Mouse (Mus musculus) limb, embryonic 12.5 days (tissue): ENCODE data around the gene Mta2. TPM values are rescaled to one million over a fixed set of nuclear protein-coding genes. Genes with fewer than 3 reads are reported as not detected.
A peak's percentile ranks its signal among the peaks of the same experiment; 100 is the strongest.

Source experiments
- ATAC-seq: fragments of 200-750 bp; cut with Nextera tagmentation; 2 replicates; pipeline ENCODE4 v1.8.0; 2017; ENCODE audit warnings: low read depth, moderate TSS enrichment; ENCODE audit not compliant: insufficient number of reproducible peaks, insufficient read depth, low FRiP score, low TSS enrichment
- H3K27ac ChIP-seq: fragments of 300-500 bp; sonication (generic); 2 replicates; pipeline ENCODE4 v1.5.1; 2016; ENCODE audit warnings: mild to moderate bottlenecking, moderate library complexity
- H3K27me3 ChIP-seq: fragments of 300-500 bp; sonication (generic); 2 replicates; pipeline ENCODE4 v1.6.1; 2016; ENCODE audit warnings: mild to moderate bottlenecking, moderate library complexity
- H3K36me3 ChIP-seq: fragments of 300-500 bp; sonication (generic); 2 replicates; pipeline ENCODE4 v1.6.1; 2016; ENCODE audit warnings: mild to moderate bottlenecking, moderate library complexity
- H3K4me1 ChIP-seq: fragments of 300-500 bp; sonication (generic); replicated peaks from 2 replicates; pipeline ENCODE4 v1.6.1; 2016
- H3K4me2 ChIP-seq: fragments of 300-500 bp; sonication (generic); 2 replicates; pipeline ENCODE4 v1.6.1; 2016; ENCODE audit warnings: mild to moderate bottlenecking, moderate library complexity
- H3K4me3 ChIP-seq: fragments of 300-500 bp; sonication (generic); replicated peaks from 2 replicates; pipeline ENCODE4 v1.5.1; 2016; ENCODE audit warnings: mild to moderate bottlenecking
- H3K9ac ChIP-seq: fragments of 300-500 bp; sonication (generic); replicated peaks from 2 replicates; pipeline ENCODE4 v1.6.1; 2016; ENCODE audit warnings: mild to moderate bottlenecking, moderate library complexity
- H3K9me3 ChIP-seq: fragments of 300-500 bp; sonication (generic); 2 replicates; pipeline ENCODE4 v1.6.1; 2016; ENCODE audit warnings: mild to moderate bottlenecking, moderate library complexity
- WGBS: fragments of 180-500 bp; shearing (Covaris S2); methylation state at CpG from one replicate; pipeline ENCODE4 v1.1.7; 2016; 5-methylcytosine and 5-hydroxymethylcytosine counted together
- polyA plus RNA-seq: library from polyadenylated mRNA; unstranded; fragments of >200 nt; fragmentation: Nextera tagmentation; extraction: Ambion mirVana; gene quantifications from 2 replicates; pipeline ENCODE4 v1.2.1, GENCODE M21; 2016

The Mta2 gene
- polyA plus RNA-seq, 1 experiment from 2014 or later, result 231 TPM

DNA sequence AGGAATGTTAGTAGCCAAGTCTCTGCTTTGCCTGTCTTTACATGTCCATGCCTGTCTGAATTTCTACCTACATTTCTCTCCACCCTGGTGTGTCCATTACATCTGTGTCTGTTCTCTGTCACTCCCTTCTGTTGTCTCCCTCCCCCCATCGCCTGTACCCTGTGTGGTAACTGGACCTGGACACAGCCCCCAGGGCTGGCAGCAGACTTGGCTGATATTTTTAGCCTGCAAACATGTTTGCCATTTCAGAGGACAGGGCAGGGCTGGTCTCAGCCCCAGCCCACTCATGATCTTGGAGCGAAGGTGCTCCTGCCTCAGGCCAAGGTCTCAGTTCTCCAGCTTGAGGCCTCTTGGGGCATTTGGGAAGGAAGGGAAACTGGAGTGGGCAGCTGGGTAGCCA lies 46.1 kb downstream of the Mta2 start:
- peak overlapping the region; percentile 96; the same call in 1 of the 2 replicates for H3K27ac ChIP-seq
- 51% methylated on average over 2 of the region's 2 CpGs for WGBS
- H3K27me3 ChIP-seq, result no peaks in the 10 kb centered on the region
- H3K36me3 ChIP-seq, result no peaks in the 10 kb centered on the region
- ATAC-seq, result no peak
- no peak overlapping the region for H3K4me3 ChIP-seq
- H3K4me1 ChIP-seq, result peaks cover 61% of the 10 kb centered on the region
- H3K9me3 ChIP-seq, result no peaks in the 10 kb centered on the region
- no peak overlapping the region for H3K9ac ChIP-seq
- peak overlapping the region; percentile 79; the same call in 1 of the 2 replicates for H3K4me2 ChIP-seq

DNA sequence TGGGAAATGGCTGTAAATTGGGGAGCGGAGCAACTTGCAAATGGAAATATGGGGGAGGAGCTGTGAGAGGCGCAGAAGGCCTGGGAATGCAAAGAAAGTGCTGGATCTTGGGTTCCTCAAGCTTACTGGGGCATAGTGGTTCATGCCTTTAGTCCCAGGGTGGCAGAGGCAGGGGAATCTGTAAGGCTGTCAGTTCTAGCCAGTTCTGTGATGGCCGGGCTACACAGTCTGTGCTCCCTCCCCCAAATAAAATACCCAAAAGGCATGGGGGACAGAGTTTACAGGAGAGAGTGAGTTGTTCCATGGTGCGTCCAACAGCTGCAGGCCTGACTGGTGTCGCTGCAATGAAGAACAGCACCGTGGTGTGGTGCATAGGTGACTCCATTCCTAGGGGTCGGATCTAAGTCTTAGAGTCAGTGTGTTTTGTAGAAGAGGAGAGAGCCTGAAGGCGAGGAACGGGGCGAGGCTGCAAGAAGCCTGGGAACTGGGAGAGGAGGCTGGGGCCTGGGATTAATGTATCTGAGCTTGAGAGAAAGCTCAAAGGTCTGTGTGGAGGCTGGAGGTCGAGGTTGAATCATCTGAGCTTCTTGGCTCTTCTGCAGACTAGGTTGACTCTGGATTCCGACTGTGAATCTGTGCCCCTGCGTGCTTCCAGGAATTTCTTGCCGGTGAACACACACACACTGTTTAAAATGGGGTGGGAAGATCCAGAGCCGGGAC lies 46.8 kb downstream of the Mta2 start:
- no peaks in the 10 kb centered on the region for H3K27me3 ChIP-seq
- H3K36me3 ChIP-seq, result no peaks in the 10 kb centered on the region
- H3K4me1 ChIP-seq, result peaks cover 62% of the 10 kb centered on the region
- H3K4me3 ChIP-seq, result peak overlapping the region; percentile 81
- H3K9ac ChIP-seq, result peak overlapping the region; percentile 88
- peak overlapping the region; percentile 79 for H3K4me2 ChIP-seq
- no peak for ATAC-seq
- WGBS, result 7% methylated on average over 15 of the region's 15 CpGs
- no peaks in the 10 kb centered on the region for H3K9me3 ChIP-seq
- H3K27ac ChIP-seq, result peak overlapping the region; percentile 96

DNA sequence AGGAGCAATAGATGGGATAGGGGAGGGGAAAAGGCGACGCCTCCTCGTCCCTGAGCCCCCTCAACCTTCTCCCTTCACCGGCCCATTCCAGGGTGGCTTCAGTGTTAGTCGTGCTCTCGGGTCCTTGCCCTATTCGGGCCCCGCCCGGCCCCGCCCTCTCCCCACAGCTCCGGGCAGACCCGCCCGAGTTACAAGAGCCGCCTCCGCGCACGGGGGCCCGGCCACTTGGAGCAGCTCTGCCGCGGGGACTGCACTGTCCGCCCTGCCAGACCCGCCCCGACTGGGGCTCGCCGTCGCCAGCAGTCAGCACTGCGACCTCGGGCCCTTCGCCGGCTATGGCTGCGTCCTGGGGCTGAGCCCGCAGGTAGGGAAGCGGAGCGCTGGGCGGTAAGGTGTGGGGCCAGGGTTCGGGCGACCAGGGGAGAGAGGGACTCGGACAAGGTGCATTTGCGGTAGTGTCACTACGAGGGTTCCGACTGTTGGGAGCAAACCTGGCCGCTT lies 47.4 kb downstream of the Mta2 start, which contains the start of gene Ahnak:
Gene Ahnak (plus strand): TSS at position 219 of the 501 bp plus-strand sequence.
- Histone ChIP-seq H3K9ac (peak within 1 kb of the TSS; percentile 88), H3K4me3 (peak within 1 kb of the TSS; percentile 81), H3K36me3 (no peaks in the 10 kb centered on the region), H3K27ac (peak within 1 kb of the TSS; percentile 96), H3K9me3 (no peaks in the 10 kb centered on the region), H3K27me3 (no peaks in the 10 kb centered on the region), H3K4me2 (peak within 1 kb of the TSS; percentile 79), H3K4me1 (peaks cover 58% of the 10 kb centered on the region)
- ATAC-seq, result peak; percentile 48
- under 1% methylated on average over 41 of the region's 42 CpGs for WGBS

DNA sequence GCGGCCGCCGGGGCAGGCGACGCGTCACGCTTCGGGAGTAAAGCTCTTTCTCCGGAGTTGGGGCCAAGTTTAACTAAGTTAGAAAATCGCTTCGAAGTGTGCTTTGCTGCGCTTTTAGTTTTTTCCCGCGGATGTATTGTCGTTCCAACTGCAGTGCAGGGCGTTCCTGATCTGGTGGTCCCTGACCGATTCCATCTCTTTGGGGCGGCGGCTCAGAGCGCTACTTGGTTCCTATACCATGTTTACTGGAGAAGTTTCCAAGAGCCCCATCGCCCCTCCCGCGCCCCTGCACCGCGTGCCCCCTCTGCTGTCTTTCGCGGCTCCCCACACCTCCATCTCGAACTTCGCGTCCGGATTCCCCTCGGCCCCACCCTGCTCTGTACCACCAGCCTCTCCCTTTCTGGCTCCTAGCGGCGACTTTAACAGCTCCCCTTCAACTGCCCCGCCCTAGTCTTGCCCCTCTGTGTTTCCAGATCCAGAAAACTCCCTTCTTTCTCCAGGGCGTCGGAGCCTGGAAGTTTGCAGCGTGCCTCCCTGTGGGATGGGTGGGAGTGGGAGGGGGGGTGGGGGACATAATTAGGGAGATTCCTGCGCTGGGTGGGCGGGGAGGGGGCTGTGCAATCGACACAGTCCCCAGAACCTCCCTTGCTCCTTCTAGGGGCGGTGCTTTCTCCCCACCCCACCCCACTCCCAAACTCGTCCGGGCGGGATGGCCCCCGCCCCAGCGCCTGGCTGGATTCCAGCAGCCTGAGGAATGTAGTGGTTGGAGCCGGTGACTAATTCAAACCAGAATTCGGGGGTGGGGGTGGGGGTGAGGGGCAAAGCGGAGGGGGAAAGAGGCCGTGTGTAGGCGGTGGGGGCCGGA lies 48.1 kb downstream of the Mta2 start:
- H3K4me3 ChIP-seq, result peak overlapping the region; percentile 81
- H3K27ac ChIP-seq, result peak overlapping the region; percentile 96
- under 1% methylated on average over 53 of the region's 53 CpGs for WGBS
- H3K4me1 ChIP-seq, result peaks cover 51% of the 10 kb centered on the region
- H3K9ac ChIP-seq, result peak overlapping the region; percentile 88
- H3K27me3 ChIP-seq, result no peaks in the 10 kb centered on the region
- H3K4me2 ChIP-seq, result peak overlapping the region; percentile 79
- H3K9me3 ChIP-seq, result no peaks in the 10 kb centered on the region
- H3K36me3 ChIP-seq, result no peaks in the 10 kb centered on the region
- ATAC-seq, result peak; percentile 84

DNA sequence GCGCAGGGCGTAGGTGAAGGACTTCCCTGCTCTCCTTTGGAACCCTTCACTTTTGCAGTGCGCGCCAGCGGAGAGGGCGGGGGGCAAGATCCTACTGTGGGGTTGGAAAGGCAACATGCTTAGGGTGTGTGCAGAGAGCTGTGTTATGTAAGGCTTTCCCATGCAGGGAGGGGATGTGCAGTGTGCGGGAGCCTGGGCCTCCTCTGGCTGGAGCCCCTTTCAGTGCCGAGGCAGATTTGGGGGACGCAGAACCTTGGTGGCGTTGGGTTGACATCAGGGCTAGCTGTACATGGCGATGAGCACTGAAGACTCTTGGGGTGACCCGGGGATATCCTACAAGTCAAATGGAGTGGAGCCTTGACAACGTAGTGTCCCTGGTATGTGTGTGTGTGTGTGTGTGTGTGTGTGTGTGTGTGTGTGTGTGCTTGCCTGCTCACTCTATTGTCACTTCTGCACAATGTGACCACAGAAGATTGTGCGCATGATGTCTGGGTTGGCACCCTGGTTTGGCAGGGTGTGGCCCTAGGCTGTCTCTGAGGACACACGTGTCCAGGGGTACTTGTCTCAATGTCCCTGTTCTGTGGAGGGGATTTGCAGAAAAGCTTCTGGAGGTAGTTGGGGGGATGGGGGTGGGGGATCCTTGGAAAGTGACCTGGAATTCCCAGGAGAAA lies 48.9 kb downstream of the Mta2 start:
- Histone ChIP-seq H3K4me2 (peak overlapping the region; percentile 79), H3K4me3 (peak overlapping the region; percentile 81), H3K27me3 (no peaks in the 10 kb centered on the region), H3K4me1 (peaks cover 47% of the 10 kb centered on the region), H3K27ac (peak overlapping the region; percentile 96), H3K36me3 (no peaks in the 10 kb centered on the region), H3K9ac (peak overlapping the region; percentile 88), H3K9me3 (no peaks in the 10 kb centered on the region)
- WGBS, result 12% methylated on average over 15 of the region's 15 CpGs
- peak; percentile 81 for ATAC-seq

DNA sequence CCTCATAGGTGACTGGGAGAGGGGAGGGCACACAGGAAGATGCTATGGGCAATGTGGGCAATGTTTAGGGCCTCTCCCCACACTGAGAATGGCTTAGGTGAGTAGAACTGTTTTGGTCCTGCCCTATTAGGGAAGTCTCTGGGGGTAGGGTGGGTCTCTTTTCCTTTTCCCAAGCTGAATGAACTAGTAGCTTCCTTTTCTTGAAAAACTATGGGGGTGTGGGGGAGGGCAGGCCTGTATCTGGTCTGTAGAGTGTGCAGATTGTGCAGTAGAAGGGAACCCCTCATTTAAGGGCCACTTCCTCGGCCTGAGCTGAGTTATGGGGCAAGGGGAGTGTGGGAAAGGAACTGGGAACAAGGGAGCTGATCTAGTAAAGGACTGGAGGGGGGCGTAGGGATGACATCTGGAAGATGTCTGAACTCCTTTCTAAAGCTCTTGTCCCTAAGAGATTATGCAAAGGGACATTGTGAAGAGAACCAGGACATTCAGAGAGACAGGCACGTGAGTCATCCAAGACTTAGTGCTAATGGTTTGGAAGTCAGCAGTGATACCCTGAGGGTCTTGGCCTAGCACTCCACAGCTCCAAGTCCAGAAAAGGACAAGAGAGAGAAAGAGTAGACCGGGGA lies 49.7 kb downstream of the Mta2 start:
- Histone ChIP-seq H3K4me3 (peak overlapping the region; percentile 81), H3K27me3 (no peaks in the 10 kb centered on the region), H3K9me3 (no peaks in the 10 kb centered on the region), H3K4me2 (peak overlapping the region; percentile 79), H3K27ac (peak overlapping the region; percentile 96), H3K4me1 (peaks cover 47% of the 10 kb centered on the region), H3K9ac (0 out of 2 replicates have a peak overlapping the region, but pooled peaks have one; percentile 88), H3K36me3 (no peaks in the 10 kb centered on the region)
- no peak for ATAC-seq
- WGBS, result 69% methylated on average over 4 of the region's 4 CpGs

DNA sequence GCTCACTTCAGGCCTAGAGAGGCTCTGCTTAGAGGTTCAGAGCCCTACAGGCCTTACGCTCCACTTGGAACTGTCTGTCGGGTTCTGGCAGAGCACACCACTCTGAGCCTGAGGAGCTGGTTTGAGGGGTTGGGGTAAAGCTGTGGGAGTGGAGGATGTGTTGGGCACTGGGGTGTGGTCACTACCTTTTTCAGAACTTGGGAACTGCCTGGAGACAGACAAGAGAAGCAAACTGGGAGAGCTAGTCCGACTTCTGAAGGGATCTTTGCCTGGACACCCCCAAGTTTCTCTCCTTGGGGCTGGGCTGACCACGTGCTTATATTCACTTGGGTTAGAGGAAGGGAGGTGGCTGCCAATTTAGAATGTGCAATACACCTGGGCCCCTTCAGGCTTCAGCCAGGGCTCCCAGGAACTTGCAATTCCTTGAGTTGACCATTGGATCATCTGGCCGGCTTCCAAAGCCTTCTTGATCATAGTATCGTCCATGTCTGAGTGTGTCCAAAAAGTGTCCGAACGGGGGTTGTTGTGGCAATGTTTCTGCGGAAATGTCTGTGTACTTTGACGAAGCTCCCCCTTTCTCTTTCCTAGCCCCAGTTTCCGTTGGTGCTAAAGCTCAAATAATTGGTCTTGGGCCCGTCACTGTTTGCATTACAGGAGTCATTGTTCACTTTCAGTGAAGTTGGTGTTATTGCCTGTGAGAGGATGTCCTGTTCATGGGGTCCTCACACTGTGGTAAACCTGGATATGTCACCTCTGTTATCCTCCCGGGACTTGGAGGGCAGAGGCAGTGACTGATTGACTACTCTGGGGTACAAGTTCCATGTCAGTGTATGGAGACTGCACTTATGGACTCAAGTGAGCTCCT lies 50.4 kb downstream of the Mta2 start:
- H3K9ac ChIP-seq, result no peak overlapping the region

DNA sequence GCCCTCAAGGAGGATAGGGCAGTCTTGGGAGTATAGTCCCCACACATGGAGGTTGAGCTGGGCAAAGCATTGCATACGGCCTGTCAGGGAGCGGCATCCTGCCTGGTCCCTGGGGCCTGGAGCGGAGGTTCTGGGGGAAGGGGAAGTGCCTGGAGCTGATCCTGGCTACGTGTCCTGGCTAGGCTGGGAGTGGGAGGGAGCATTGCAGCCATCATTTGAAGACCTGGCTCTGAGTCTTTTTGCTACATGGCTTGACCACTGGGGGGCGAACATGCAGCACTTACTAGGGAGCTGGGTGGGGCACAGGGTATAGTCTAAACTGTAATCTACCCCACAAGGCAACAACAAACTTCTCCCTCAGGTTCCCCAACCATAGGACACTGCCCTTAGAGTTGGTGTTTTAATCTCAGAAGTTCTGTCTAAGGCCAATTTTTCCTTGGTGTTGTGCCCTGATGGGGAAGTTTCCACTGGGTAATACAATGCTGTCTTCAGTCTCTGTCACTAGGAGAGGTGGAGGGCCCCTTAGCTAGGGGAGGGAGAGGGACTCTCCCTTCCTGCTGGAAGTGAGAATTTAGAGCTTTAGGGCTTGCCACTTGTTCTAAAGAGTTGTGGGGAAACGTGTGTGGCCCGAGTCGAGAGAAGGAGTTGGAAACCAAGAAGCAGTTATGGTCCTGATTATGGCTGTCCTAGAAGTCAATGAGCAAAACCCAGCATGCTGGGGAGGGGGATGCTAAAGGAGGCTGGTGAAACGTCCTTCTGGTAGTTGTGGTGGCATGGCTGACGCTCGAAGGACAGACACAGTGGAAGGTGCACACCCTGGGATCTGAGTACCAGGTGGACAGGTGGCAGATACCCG lies 51.3 kb downstream of the Mta2 start:
- Histone ChIP-seq H3K9me3 (no peaks in the 10 kb centered on the region), H3K4me3 (peak overlapping the region; percentile 5; the same call in 1 of the 2 replicates), H3K9ac (no peak overlapping the region), H3K27ac (peak overlapping the region; percentile 96; the same call in 1 of the 2 replicates), H3K36me3 (no peaks in the 10 kb centered on the region), H3K27me3 (no peaks in the 10 kb centered on the region), H3K4me1 (peaks cover 54% of the 10 kb centered on the region), H3K4me2 (peak overlapping the region; percentile 37)
- ATAC-seq, result no peak
- WGBS, result 30% methylated on average over 12 of the region's 12 CpGs

More for the DNA sequence above, 50.4 kb downstream of the Mta2 start:
- Histone ChIP-seq H3K4me2 (peak overlapping the region; percentile 79), H3K27me3 (no peaks in the 10 kb centered on the region), H3K4me1 (peaks cover 50% of the 10 kb centered on the region), H3K9me3 (no peaks in the 10 kb centered on the region), H3K4me3 (peak overlapping the region; percentile 81), H3K27ac (peak overlapping the region; percentile 96), H3K36me3 (no peaks in the 10 kb centered on the region)
- no peak for ATAC-seq
- WGBS, result 85% methylated on average over 13 of the region's 13 CpGs

DNA sequence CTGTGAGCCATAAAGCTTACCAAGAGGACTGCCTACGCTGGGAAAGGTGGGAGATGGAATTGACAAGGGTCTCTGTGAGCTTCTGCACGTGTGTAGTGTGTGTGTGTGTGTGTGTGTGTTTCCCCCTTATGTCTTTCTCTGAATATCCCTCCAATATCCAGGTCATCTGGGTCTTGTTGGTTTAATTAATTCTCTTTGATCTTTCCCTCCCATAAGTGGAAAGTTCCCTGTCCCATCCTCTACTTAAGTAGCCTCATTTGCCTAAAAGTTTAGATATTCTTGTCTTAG lies 51.9 kb downstream of the Mta2 start:
- Histone ChIP-seq H3K4me3 (no peak overlapping the region), H3K4me2 (no peak overlapping the region), H3K27ac (no peak overlapping the region)

More for the DNA sequence above, 51.9 kb downstream of the Mta2 start:
- no peak for ATAC-seq
- Histone ChIP-seq H3K36me3 (no peaks in the 10 kb centered on the region), H3K9ac (no peak overlapping the region), H3K9me3 (no peaks in the 10 kb centered on the region), H3K27me3 (no peaks in the 10 kb centered on the region), H3K4me1 (peaks cover 53% of the 10 kb centered on the region)
- 66% methylated on average over 2 of the region's 2 CpGs for WGBS
